Mouse (Mus musculus): ENCODE results near the gene Cdsn.

- TF ChIP-seq CTCF (IDR thresholded peaks at IDR 0.05; ENCODE audit: low read depth): no peak
- no peak for TF ChIP-seq EP300 (optimal IDR thresholded peaks at IDR 0.05)
Measured at GRCm38 (mm10) chr17:35554321-35554720, 2.4 kb downstream of the Cdsn start.
